Comparison of ENCODE assay signal across 8 mouse cellular contexts in genomic region chr1:20951799-20952198, GRCm38 (mm10). TPM values are rescaled to one million over a fixed set of nuclear protein-coding genes. Genes with fewer than 3 reads are reported as not detected.
DNase-seq lines count a peak whose midpoint lies in the region; ATAC-seq and TF ChIP-seq lines count a peak whose summit lies in the region.

No protein-coding gene starts in this region.

- no peaks in the 10 kb centered on the region for H3K9me3 ChIP-seq in embryonic facial prominence, embryonic 14.5 days (ENCODE audit: control insufficient read depth, low read length)
- H3K9me3 ChIP-seq in limb, embryonic 10.5 days (replicated peaks): no peaks in the 10 kb centered on the region
- H3K9me3 ChIP-seq in neural tube, embryonic 13.5 days: no peaks in the 10 kb centered on the region

- H3K27ac ChIP-seq in left cerebral cortex, adult 2 months: peak overlapping the region; percentile 95
- H3K27ac ChIP-seq in embryonic facial prominence, embryonic 14.5 days (replicated peaks; ENCODE audit: low read depth, low read length): peak overlapping the region; percentile 71
- H3K27ac ChIP-seq in limb, embryonic 10.5 days: peak overlapping the region; percentile 85
- H3K27ac ChIP-seq in neural tube, embryonic 13.5 days (replicated peaks): peak overlapping the region; percentile 88

- 2% methylated on average over 15 of the region's 16 CpGs for WGBS in embryonic facial prominence, embryonic 14.5 days
- 5% methylated on average over 16 of the region's 16 CpGs for WGBS in limb, embryonic 10.5 days
- WGBS in neural tube, embryonic 13.5 days: 2% methylated on average over 16 of the region's 16 CpGs

- H3K36me3 ChIP-seq in embryonic facial prominence, embryonic 14.5 days (ENCODE audit: control insufficient read depth, insufficient read depth, low read length): no peaks in the 10 kb centered on the region
- H3K36me3 ChIP-seq in limb, embryonic 10.5 days: no peaks in the 10 kb centered on the region
- H3K36me3 ChIP-seq in neural tube, embryonic 13.5 days: no peaks in the 10 kb centered on the region

- no peak for DNase-seq in left cerebral cortex, adult 2 months (ENCODE audit: extremely low spot score in 1 of 2, low spot score in 2 of 2)
- DNase-seq in left cerebral cortex, adult 8-10 months (ENCODE audit: low spot score in 2 of 2): no peak
- DNase-seq in embryonic facial prominence, embryonic 14.5 days (ENCODE audit: low spot score): no peak
- no peak for DNase-seq in limb, embryonic 10.5 days (ENCODE audit: low spot score)
- no peak for DNase-seq in layer of hippocampus, adult 18-20 months (ENCODE audit: low spot score in 2 of 2)
- DNase-seq in thymus, postnatal 10 days (ENCODE audit: low spot score in 2 of 2): no peak
- no peak for DNase-seq in layer of hippocampus, adult 9-10 months (ENCODE audit: low spot score)

- peak overlapping the region; percentile 61 for H3K4me3 ChIP-seq in left cerebral cortex, adult 2 months
- peak overlapping the region; percentile 55 for H3K4me3 ChIP-seq in embryonic facial prominence, embryonic 14.5 days (ENCODE audit: low read depth, low read length)
- H3K4me3 ChIP-seq in limb, embryonic 10.5 days: peak overlapping the region; percentile 64
- peak overlapping the region; percentile 52 for H3K4me3 ChIP-seq in neural tube, embryonic 13.5 days

- no peaks in the 10 kb centered on the region for H3K27me3 ChIP-seq in embryonic facial prominence, embryonic 14.5 days (replicated peaks; ENCODE audit: control insufficient read depth, insufficient read depth, low read length)
- H3K27me3 ChIP-seq in limb, embryonic 10.5 days (ENCODE audit: low read depth, poor library complexity, severe bottlenecking): no peaks in the 10 kb centered on the region
- no peaks in the 10 kb centered on the region for H3K27me3 ChIP-seq in neural tube, embryonic 13.5 days

- TF ChIP-seq CTCF in left cerebral cortex, adult 2 months (IDR thresholded peaks at IDR 0.05): no peak

- peak overlapping the region; percentile 70 for H3K4me2 ChIP-seq in embryonic facial prominence, embryonic 14.5 days (ENCODE audit: low read depth, low read length)
- H3K4me2 ChIP-seq in neural tube, embryonic 13.5 days: peak overlapping the region; percentile 60

- intact Hi-C loops in left cerebral cortex, adult 2 months (cut with DNase I): loop anchor here (2.0 to 5.0 kb wide), 2 partner anchors 127 to 151 kb away; partner anchors contain the start of gene Tram2

- H3K9ac ChIP-seq in embryonic facial prominence, embryonic 14.5 days (ENCODE audit: low read depth, low read length): peak overlapping the region; percentile 66
- H3K9ac ChIP-seq in neural tube, embryonic 13.5 days: peak overlapping the region; percentile 77

- ATAC-seq in embryonic facial prominence, embryonic 14.5 days (ENCODE audit: low read depth): no peak; the same call in 1 of the 2 replicates
- ATAC-seq in neural tube, embryonic 13.5 days (ENCODE audit: low read depth): peak; percentile 84

- no peaks in the 10 kb centered on the region for H3K4me1 ChIP-seq in embryonic facial prominence, embryonic 14.5 days (ENCODE audit: control insufficient read depth, insufficient read depth, low read length)
- H3K4me1 ChIP-seq in limb, embryonic 10.5 days: peaks cover 12% of the 10 kb centered on the region
- peaks cover 12% of the 10 kb centered on the region for H3K4me1 ChIP-seq in neural tube, embryonic 13.5 days (replicated peaks)

RNA-seq across cellular contexts. Expression of gene Efhc1, which starts 0.4 kb away (rescaled TPM):
- total RNA-seq in left cerebral cortex, adult 2 months (2021): 1 to 10 TPM; 1.3 to 1.9 TPM
- total RNA-seq in left cerebral cortex, adult 8-10 months (2022): 1 to 10 TPM; 1.2 to 2.5 (median 2.3) TPM
- polyA plus RNA-seq in embryonic facial prominence, embryonic 14.5 days (2014; fragmentation: Nextera tagmentation; extraction: Ambion mirVana): 5.7 and 10.6 TPM in 2 replicates
- 1.5 and 1.7 TPM in 2 replicates for polyA plus RNA-seq in limb, embryonic 10.5 days (2016; fragmentation: Nextera tagmentation; extraction: Ambion mirVana)
- 1.8 and 2.0 TPM in 2 replicates for polyA plus RNA-seq in neural tube, embryonic 13.5 days (2015; fragmentation: Nextera tagmentation; extraction: Ambion mirVana)
- total RNA-seq in layer of hippocampus, adult 18-20 months (2021): 1 to 10 TPM; 1.2 to 1.8 TPM
